Mouse (Mus musculus): ENCODE measurements around the gene Lrwd1. TPM values are rescaled to one million over a fixed set of nuclear protein-coding genes. Genes with fewer than 3 reads are reported as not detected.

Gene Lrwd1
- total RNA-seq (2014; rRNA removed) (32.9 and 35.8 TPM in 2 replicates), polyA plus RNA-seq (2015; fragmentation: Nextera tagmentation; extraction: Ambion mirVana) (16.8 and 17.7 TPM in 2 replicates)

- peak; percentile 97 for DNase-seq (ENCODE audit: low spot score)
These were observed at the start of gene Lrwd1, which contains the start of gene Alkbh4 for GRCm38 (mm10) chr5:136135571-136136291. Gene Lrwd1, minus strand, starts transcription at chr5:136136074. Gene Alkbh4, plus strand, starts transcription at chr5:136136146.

GRCm38 (mm10) chr5:136183766-136184165, 47.9 kb upstream of the Lrwd1 start:
- 89% methylated on average over 7 of the region's 7 CpGs for WGBS
- TF ChIP-seq CTCF (IDR thresholded peaks at IDR 0.05; ENCODE audit: low read depth) = peak; percentile 47
- Histone ChIP-seq H3K4me1 (ENCODE audit: insufficient read depth, low read length) (no peaks in the 10 kb centered on the region), H3K4me2 (ENCODE audit: low read depth, low read length) (no peak overlapping the region), H3K27me3 (ENCODE audit: insufficient read depth, low read length) (no peaks in the 10 kb centered on the region), H3K27ac (no peak overlapping the region), H3K4me3 (ENCODE audit: low read length) (no peak overlapping the region), H3K36me3 (ENCODE audit: insufficient read depth, low read length) (peaks cover 54% of the 10 kb centered on the region), H3K9me3 (ENCODE audit: low read length) (no peaks in the 10 kb centered on the region), H3K9ac (replicated peaks; ENCODE audit: low read length) (no peak overlapping the region)
- ATAC-seq (no peak), DNase-seq (ENCODE audit: low spot score) (no peak)

More at GRCm38 (mm10) chr5:136135571-136136291, at the start of gene Lrwd1, which contains the start of gene Alkbh4:
- TF ChIP-seq CTCF (IDR thresholded peaks at IDR 0.05; ENCODE audit: low read depth) = peak; percentile 84
- Histone ChIP-seq H3K4me2 (ENCODE audit: low read depth, low read length) (peak within 1 kb of the TSS; percentile 83), H3K27me3 (ENCODE audit: insufficient read depth, low read length) (no peaks in the 10 kb centered on the region), H3K4me3 (ENCODE audit: low read length) (peak within 1 kb of the TSS; percentile 81), H3K36me3 (ENCODE audit: insufficient read depth, low read length) (peaks cover 16% of the 10 kb centered on the region; the same call in 1 of the 2 replicates), H3K9me3 (ENCODE audit: low read length) (no peaks in the 10 kb centered on the region), H3K9ac (replicated peaks; ENCODE audit: low read length) (peak within 1 kb of the TSS; percentile 77), H3K27ac (peak within 1 kb of the TSS; percentile 64), H3K4me1 (ENCODE audit: insufficient read depth, low read length) (peaks cover 7% of the 10 kb centered on the region)
- peak; percentile 93 for ATAC-seq
- WGBS = under 1% methylated on average over 60 of the region's 60 CpGs

- Histone ChIP-seq H3K9ac (replicated peaks; ENCODE audit: low read length) (no peak overlapping the region), H3K4me1 (ENCODE audit: insufficient read depth, low read length) (no peaks in the 10 kb centered on the region), H3K4me3 (ENCODE audit: low read length) (no peak overlapping the region), H3K36me3 (ENCODE audit: insufficient read depth, low read length) (peaks cover 57% of the 10 kb centered on the region), H3K9me3 (ENCODE audit: low read length) (no peaks in the 10 kb centered on the region), H3K4me2 (ENCODE audit: low read depth, low read length) (no peak overlapping the region), H3K27me3 (ENCODE audit: insufficient read depth, low read length) (no peaks in the 10 kb centered on the region), H3K27ac (no peak overlapping the region)
- ATAC-seq = no peak
- DNase-seq (ENCODE audit: low spot score) = no peak
- 95% methylated on average over 4 of the region's 4 CpGs for WGBS
- no peak for TF ChIP-seq CTCF (IDR thresholded peaks at IDR 0.05; ENCODE audit: low read depth)
These were observed 47.0 kb upstream of the Lrwd1 start for GRCm38 (mm10) chr5:136182830-136183229.

GRCm38 (mm10) chr5:136182049-136182448, 46.2 kb upstream of the Lrwd1 start:
- Histone ChIP-seq H3K4me2 (ENCODE audit: low read depth, low read length) (no peak overlapping the region), H3K4me3 (ENCODE audit: low read length) (no peak overlapping the region), H3K27ac (no peak overlapping the region), H3K36me3 (ENCODE audit: insufficient read depth, low read length) (peaks cover 60% of the 10 kb centered on the region), H3K4me1 (ENCODE audit: insufficient read depth, low read length) (no peaks in the 10 kb centered on the region), H3K27me3 (ENCODE audit: insufficient read depth, low read length) (no peaks in the 10 kb centered on the region), H3K9ac (replicated peaks; ENCODE audit: low read length) (no peak overlapping the region), H3K9me3 (ENCODE audit: low read length) (no peaks in the 10 kb centered on the region)
- no peak for ATAC-seq
- 91% methylated on average over 6 of the region's 6 CpGs for WGBS
- no peak for TF ChIP-seq CTCF (IDR thresholded peaks at IDR 0.05; ENCODE audit: low read depth)
- no peak for DNase-seq (ENCODE audit: low spot score)

GRCm38 (mm10) chr5:136181197-136181596, 45.3 kb upstream of the Lrwd1 start:
- ATAC-seq = no peak
- DNase-seq (ENCODE audit: low spot score) = no peak
- Histone ChIP-seq H3K27me3 (ENCODE audit: insufficient read depth, low read length) (no peaks in the 10 kb centered on the region), H3K4me2 (ENCODE audit: low read depth, low read length) (no peak overlapping the region), H3K9ac (replicated peaks; ENCODE audit: low read length) (no peak overlapping the region), H3K4me1 (ENCODE audit: insufficient read depth, low read length) (no peaks in the 10 kb centered on the region), H3K9me3 (ENCODE audit: low read length) (no peaks in the 10 kb centered on the region), H3K27ac (no peak overlapping the region), H3K4me3 (ENCODE audit: low read length) (no peak overlapping the region), H3K36me3 (ENCODE audit: insufficient read depth, low read length) (peaks cover 59% of the 10 kb centered on the region)
- TF ChIP-seq CTCF (IDR thresholded peaks at IDR 0.05; ENCODE audit: low read depth) = no peak
- 87% methylated on average over 6 of the region's 6 CpGs for WGBS

- Histone ChIP-seq H3K27ac (no peak overlapping the region), H3K4me3 (ENCODE audit: low read length) (no peak overlapping the region), H3K36me3 (ENCODE audit: insufficient read depth, low read length) (peaks cover 53% of the 10 kb centered on the region), H3K4me1 (ENCODE audit: insufficient read depth, low read length) (no peaks in the 10 kb centered on the region), H3K9me3 (ENCODE audit: low read length) (no peaks in the 10 kb centered on the region), H3K27me3 (ENCODE audit: insufficient read depth, low read length) (no peaks in the 10 kb centered on the region), H3K9ac (replicated peaks; ENCODE audit: low read length) (no peak overlapping the region), H3K4me2 (ENCODE audit: low read depth, low read length) (no peak overlapping the region)
- DNase-seq (ENCODE audit: low spot score) (no peak), ATAC-seq (no peak)
- 79% methylated on average over 5 of the region's 5 CpGs for WGBS
- no peak for TF ChIP-seq CTCF (IDR thresholded peaks at IDR 0.05; ENCODE audit: low read depth)
These were observed 43.7 kb upstream of the Lrwd1 start for GRCm38 (mm10) chr5:136179594-136179993.
